Mouse (Mus musculus) spleen, adult 2 months (tissue): ENCODE data around the gene Primpol.

ENCODE experiments used
- CTCF ChIP-seq: fragments of 200-500 bp; IDR thresholded peaks from 2 replicates; pipeline ENCODE4 v1.5.1; 2011; ENCODE audit warnings: mild to moderate bottlenecking, inconsistent platforms; ENCODE audit not compliant: insufficient read depth, insufficient read length, insufficient replicate concordance; ENCODE audit errors: extremely low read depth
- POLR2A ChIP-seq: fragments of 200-500 bp; IDR thresholded peaks from 2 replicates; pipeline ENCODE4 v1.6.1; 2011; ENCODE audit warnings: low read depth, low read length, inconsistent platforms

GRCm38 (mm10) chr8:46551029-46551428 is 66.0 kb downstream of the Primpol start:
- no peak for TF ChIP-seq CTCF
- TF ChIP-seq POLR2A, result no peak
